Mouse (Mus musculus) ES-Bruce4 (cell line): ENCODE data around the gene Slc25a21.

Experiments
- CTCF ChIP-seq: IDR thresholded peaks from one replicate; pipeline ENCODE4 v1.8.1; 2011; ENCODE audit warnings: low read depth, low read length
- EP300 ChIP-seq: IDR thresholded peaks from 2 replicates; pipeline ENCODE4 v1.6.1; 2011; ENCODE audit warnings: low read depth, low read length; ENCODE audit not compliant: insufficient read depth
- POLR2A ChIP-seq: IDR thresholded peaks from one replicate; pipeline ENCODE4 v1.8.1; 2011; ENCODE audit warnings: low read length; ENCODE audit not compliant: insufficient read depth

DNA sequence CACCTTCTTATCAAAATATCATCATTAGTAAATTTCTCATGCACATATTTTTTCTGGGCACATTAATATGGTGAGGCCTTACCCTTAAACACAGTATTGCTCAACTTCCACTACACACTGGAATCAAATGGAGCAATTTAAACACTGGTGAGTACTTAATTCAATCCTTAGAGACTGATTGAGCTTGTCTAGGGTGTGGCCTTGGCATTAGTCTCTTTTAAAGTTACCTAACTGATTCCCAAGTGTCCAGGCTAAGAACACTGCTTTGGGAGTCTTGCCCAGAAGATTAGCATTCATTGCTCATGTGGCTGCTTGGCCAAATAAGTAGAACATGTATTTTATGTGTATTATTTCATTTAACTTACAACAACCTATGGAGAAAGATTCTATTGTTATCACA lies 18.5 kb downstream of the Slc25a21 start:
- TF ChIP-seq POLR2A = no peak
- TF ChIP-seq CTCF = no peak
- no peak for TF ChIP-seq EP300
